Mouse (Mus musculus) CD4-positive, CD25-positive, alpha-beta regulatory T cell, adult 9 weeks (primary cell): Measurements from ENCODE around the gene Ngb. TPM values are rescaled to one million over a fixed set of nuclear protein-coding genes. Genes with fewer than 3 reads are reported as not detected.

Source experiments
- polyA plus RNA-seq: library from polyadenylated mRNA; unstranded; fragments of 100-300 nt; shearing (Covaris generic); gene quantifications from one replicate; pipeline ENCODE4 v1.2.1, GENCODE M21; 2017

Gene Ngb
- 0.17 TPM for polyA plus RNA-seq

GRCm38 (mm10) chr12:87102165-87102631 is at the start of gene Ngb:
Gene Ngb (minus strand): TSS chr12:87102539.

GRCm38 (mm10) chr12:87147395-87148089 is 45.2 kb upstream of the Ngb start, which contains the start of gene Pomt2:
Gene Pomt2 (minus strand): TSS chr12:87147968.

GRCm38 (mm10) chr12:87146966-87147365 is 44.6 kb upstream of the Ngb start, which contains the start of gene Gstz1:
Gene Gstz1 (plus strand): TSS chr12:87147165.

Other genes with a start within 250 kb of the Ngb start
- gene Irf2bpl, start 217.7 kb downstream of the Ngb start, polyA plus RNA-seq, result 26.4 TPM
- gene Cipc, start 155.5 kb downstream of the Ngb start, polyA plus RNA-seq, result 35.7 TPM
- gene Zdhhc22, start 112.1 kb downstream of the Ngb start, polyA plus RNA-seq, result 0.21 TPM
- 1.0 TPM for gene Tmem63c, start 81.2 kb downstream of the Ngb start, polyA plus RNA-seq
- gene Gstz1, start 44.6 kb upstream of the Ngb start, polyA plus RNA-seq, result 11.0 TPM
- gene Pomt2, start 45.4 kb upstream of the Ngb start, polyA plus RNA-seq, result 3.0 TPM
- 2.1 TPM for gene Samd15, start 97.2 kb upstream of the Ngb start, polyA plus RNA-seq
- gene Tmed8, start 97.9 kb upstream of the Ngb start, polyA plus RNA-seq, result 4.3 TPM
- gene Noxred1, start 136.2 kb upstream of the Ngb start, polyA plus RNA-seq, result 2.1 TPM
- 43.2 TPM for gene Vipas39, start 163.7 kb upstream of the Ngb start, polyA plus RNA-seq
- 187 TPM for gene Ahsa1, start 163.9 kb upstream of the Ngb start, polyA plus RNA-seq
- gene Ism2, start 197.2 kb upstream of the Ngb start, polyA plus RNA-seq, result not detected